Mouse (Mus musculus) liver, adult 2 months (tissue): ENCODE measurements around the gene Snapc4.

Experiments used
- CTCF ChIP-seq: fragments of 200-500 bp; IDR thresholded peaks from 2 replicates; pipeline ENCODE4 v1.5.1; 2011; ENCODE audit warnings: low read depth, low read length, control low read depth
- POLR2A ChIP-seq: fragments of 200-500 bp; IDR thresholded peaks from 2 replicates; pipeline ENCODE4 v1.6.1; 2011; ENCODE audit warnings: low read length, control low read depth; ENCODE audit not compliant: insufficient read depth; ENCODE audit errors: extremely low read depth

- no peak for TF ChIP-seq CTCF
- no peak for TF ChIP-seq POLR2A
These were observed 56.7 kb downstream of the Snapc4 start for GRCm38 (mm10) chr2:26323589-26324325.
